Mouse (Mus musculus) intestine, embryonic 15.5 days (tissue): ENCODE results near the gene Agap1. TPM values are rescaled to one million over a fixed set of nuclear protein-coding genes. Genes with fewer than 3 reads are reported as not detected.

ENCODE experiments used
- ATAC-seq: fragments of 200-750 bp; cut with Nextera tagmentation; 2 replicates; pipeline ENCODE4 v1.8.0; 2017; ENCODE audit warnings: moderate TSS enrichment, moderate library complexity
- H3K27ac ChIP-seq: fragments of 300-500 bp; sonication (generic); 2 replicates; pipeline ENCODE4 v1.5.1; 2015; ENCODE audit warnings: mild to moderate bottlenecking, inconsistent platforms
- H3K27me3 ChIP-seq: fragments of 300-500 bp; sonication (generic); replicated peaks from 2 replicates; pipeline ENCODE4 v1.6.1; 2015; ENCODE audit warnings: inconsistent platforms
- H3K36me3 ChIP-seq: fragments of 300-500 bp; sonication (generic); 2 replicates; pipeline ENCODE4 v1.6.1; 2015; ENCODE audit warnings: inconsistent platforms
- H3K4me1 ChIP-seq: fragments of 300-500 bp; sonication (generic); replicated peaks from 2 replicates; pipeline ENCODE4 v1.6.1; 2015; ENCODE audit warnings: inconsistent platforms
- H3K4me2 ChIP-seq: fragments of 300-500 bp; sonication (generic); replicated peaks from 2 replicates; pipeline ENCODE4 v1.6.1; 2015; ENCODE audit warnings: mild to moderate bottlenecking, inconsistent platforms
- H3K4me3 ChIP-seq: fragments of 300-500 bp; sonication (generic); replicated peaks from 2 replicates; pipeline ENCODE4 v1.5.1; 2015; ENCODE audit warnings: inconsistent platforms
- H3K9ac ChIP-seq: fragments of 300-500 bp; sonication (generic); 2 replicates; pipeline ENCODE4 v1.6.1; 2015; ENCODE audit warnings: inconsistent platforms
- H3K9me3 ChIP-seq: fragments of 300-500 bp; sonication (generic); 2 replicates; pipeline ENCODE4 v1.6.1; 2016; ENCODE audit warnings: inconsistent platforms
- WGBS: fragments of 180-500 bp; shearing (Covaris S2); methylation state at CpG from one replicate; pipeline ENCODE4 v1.1.7; 2015; 5-methylcytosine and 5-hydroxymethylcytosine counted together
- polyA plus RNA-seq: library from polyadenylated mRNA; unstranded; fragments of >200 nt; fragmentation: Nextera tagmentation; extraction: Ambion mirVana; gene quantifications from 2 replicates; pipeline ENCODE4 v1.2.1, GENCODE M21; 2015

The Agap1 gene
- polyA plus RNA-seq, 1 experiment from 2014 or later, result 9.4 TPM

- Histone ChIP-seq H3K4me3 (no peak overlapping the region), H3K4me2 (no peak overlapping the region), H3K9me3 (no peaks in the 10 kb centered on the region), H3K4me1 (0 out of 2 replicates have a peak, but pooled peaks cover 19% of the 10 kb centered on the region), H3K27me3 (no peaks in the 10 kb centered on the region), H3K9ac (no peak overlapping the region), H3K27ac (no peak overlapping the region), H3K36me3 (no peaks in the 10 kb centered on the region)
- 70% methylated on average over 6 of the region's 6 CpGs for WGBS
- ATAC-seq, result no peak
These were observed 102.8 kb downstream of the Agap1 start for GRCm38 (mm10) chr1:89557401-89557800.

GRCm38 (mm10) chr1:89558080-89558479 lies 103.5 kb downstream of the Agap1 start:
- ATAC-seq, result no peak
- Histone ChIP-seq H3K4me2 (no peak overlapping the region), H3K27me3 (no peaks in the 10 kb centered on the region), H3K36me3 (no peaks in the 10 kb centered on the region), H3K9ac (no peak overlapping the region), H3K27ac (no peak overlapping the region), H3K4me3 (no peak overlapping the region), H3K9me3 (no peaks in the 10 kb centered on the region), H3K4me1 (0 out of 2 replicates have a peak, but pooled peaks cover 19% of the 10 kb centered on the region)
- WGBS, result 55% methylated on average over 1 of the region's 1 CpGs

- 82% methylated on average over 4 of the region's 4 CpGs for WGBS
- ATAC-seq, result no peak
- no peak overlapping the region for H3K4me3 ChIP-seq
- no peaks in the 10 kb centered on the region for H3K27me3 ChIP-seq
- H3K27ac ChIP-seq, result no peak overlapping the region
- H3K36me3 ChIP-seq, result no peaks in the 10 kb centered on the region
- no peaks in the 10 kb centered on the region for H3K9me3 ChIP-seq
- no peak overlapping the region for H3K4me2 ChIP-seq
- no peak overlapping the region for H3K9ac ChIP-seq
- H3K4me1 ChIP-seq, result peaks cover 13% of the 10 kb centered on the region
These were observed 108.8 kb downstream of the Agap1 start for GRCm38 (mm10) chr1:89563399-89563798.

GRCm38 (mm10) chr1:89566578-89567488 lies 112.2 kb downstream of the Agap1 start:
- Histone ChIP-seq H3K36me3 (no peaks in the 10 kb centered on the region), H3K4me1 (peaks cover 19% of the 10 kb centered on the region), H3K9me3 (no peaks in the 10 kb centered on the region), H3K9ac (no peak overlapping the region), H3K27ac (no peak overlapping the region), H3K27me3 (no peaks in the 10 kb centered on the region), H3K4me2 (no peak overlapping the region), H3K4me3 (no peak overlapping the region)
- ATAC-seq, result peak; percentile 32; the same call in 1 of the 2 replicates
- WGBS, result 29% methylated on average over 9 of the region's 9 CpGs

DNA sequence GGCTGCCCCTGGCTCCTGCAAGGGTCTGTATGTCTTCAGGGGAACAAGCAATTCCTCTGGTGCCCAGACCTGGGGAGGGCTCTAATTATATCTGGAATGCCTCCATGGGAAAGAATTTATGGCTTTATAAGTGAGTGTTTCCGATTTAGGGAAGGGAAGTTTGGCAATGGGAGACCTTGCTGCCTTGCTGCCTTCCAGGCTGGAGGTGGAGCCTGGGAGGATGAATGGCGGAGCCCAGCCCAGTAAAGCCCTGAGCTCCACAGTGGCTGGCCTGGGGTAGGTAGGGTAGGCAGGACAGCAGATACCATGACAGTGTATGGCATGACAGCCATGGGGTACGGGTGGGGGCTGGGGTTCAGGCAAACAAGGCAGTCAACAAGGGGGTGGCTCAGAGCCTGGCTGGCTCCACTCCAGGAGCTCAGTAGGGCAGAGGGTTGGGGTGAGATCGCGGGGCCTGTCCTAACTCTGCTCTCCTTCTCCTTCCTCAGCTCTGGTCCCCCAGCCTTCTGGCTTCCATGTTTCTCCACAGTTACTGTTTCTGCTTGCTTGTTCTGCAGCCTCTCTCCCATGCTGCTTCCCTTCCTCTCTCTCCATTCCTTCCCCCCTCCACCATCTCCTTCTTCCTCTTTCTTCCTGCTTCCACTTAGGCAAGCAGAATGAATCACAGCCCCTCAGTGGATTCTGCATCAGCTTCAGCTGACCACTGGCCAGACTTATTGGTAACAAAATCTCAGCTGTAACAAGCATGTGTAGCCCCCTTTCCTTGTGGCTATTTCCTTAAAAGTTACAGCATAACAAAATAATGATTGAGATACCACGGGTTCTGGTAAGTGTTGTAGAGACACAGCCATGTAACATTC lies 114.2 kb downstream of the Agap1 start:
- Histone ChIP-seq H3K9ac (no peak overlapping the region), H3K9me3 (no peaks in the 10 kb centered on the region), H3K4me2 (no peak overlapping the region), H3K4me1 (peaks cover 19% of the 10 kb centered on the region), H3K36me3 (no peaks in the 10 kb centered on the region), H3K27me3 (no peaks in the 10 kb centered on the region), H3K27ac (no peak overlapping the region), H3K4me3 (no peak overlapping the region)
- ATAC-seq, result no peak
- 43% methylated on average over 6 of the region's 6 CpGs for WGBS

- 0 out of 2 replicates have a peak overlapping the region, but pooled peaks have one; percentile 3 for H3K27ac ChIP-seq
- H3K36me3 ChIP-seq, result no peaks in the 10 kb centered on the region
- H3K27me3 ChIP-seq, result no peaks in the 10 kb centered on the region
- H3K4me1 ChIP-seq, result peaks cover 31% of the 10 kb centered on the region
- H3K4me2 ChIP-seq, result no peak overlapping the region
- WGBS, result 86% methylated on average over 4 of the region's 4 CpGs
- H3K4me3 ChIP-seq, result no peak overlapping the region
- ATAC-seq, result no peak
- H3K9ac ChIP-seq, result no peak overlapping the region
- H3K9me3 ChIP-seq, result no peaks in the 10 kb centered on the region
These were observed 116.1 kb downstream of the Agap1 start for GRCm38 (mm10) chr1:89570522-89571299.

DNA sequence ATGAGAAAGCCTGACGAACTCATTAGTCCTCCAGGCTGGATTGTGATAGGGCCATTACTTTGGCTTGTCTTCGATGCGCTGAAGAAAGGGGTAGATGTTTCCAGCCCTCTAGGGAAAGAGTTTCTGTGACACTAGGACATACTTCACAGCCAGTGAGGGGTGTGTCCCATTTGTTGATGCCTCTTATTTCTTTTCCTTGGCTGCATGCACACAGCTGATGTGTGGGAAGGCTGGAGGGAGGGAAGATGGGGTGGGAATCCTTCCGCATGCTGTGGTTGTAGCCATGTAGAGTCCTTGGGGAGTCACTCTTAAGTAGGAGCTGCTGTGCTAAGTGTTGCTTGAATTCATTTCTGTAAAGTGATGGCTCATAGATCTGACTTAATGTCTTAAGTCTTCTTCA lies 118.9 kb downstream of the Agap1 start:
- H3K4me2 ChIP-seq, result no peak overlapping the region

GRCm38 (mm10) chr1:89574941-89575890 lies 120.6 kb downstream of the Agap1 start:
- WGBS, result 65% methylated on average over 7 of the region's 7 CpGs
- Histone ChIP-seq H3K36me3 (no peaks in the 10 kb centered on the region), H3K27me3 (no peaks in the 10 kb centered on the region), H3K4me3 (no peak overlapping the region), H3K27ac (no peak overlapping the region), H3K9ac (no peak overlapping the region), H3K9me3 (no peaks in the 10 kb centered on the region), H3K4me1 (peaks cover 31% of the 10 kb centered on the region), H3K4me2 (no peak overlapping the region)
- no peak for ATAC-seq

More for the DNA sequence above, 118.9 kb downstream of the Agap1 start:
- H3K4me1 ChIP-seq, result peaks cover 33% of the 10 kb centered on the region
- H3K27ac ChIP-seq, result no peak overlapping the region
- no peak overlapping the region for H3K9ac ChIP-seq
- 89% methylated on average over 4 of the region's 4 CpGs for WGBS
- H3K36me3 ChIP-seq, result no peaks in the 10 kb centered on the region
- no peaks in the 10 kb centered on the region for H3K9me3 ChIP-seq
- no peak for ATAC-seq
- no peak overlapping the region for H3K4me3 ChIP-seq
- H3K27me3 ChIP-seq, result no peaks in the 10 kb centered on the region

GRCm38 (mm10) chr1:89576174-89576890 lies 121.7 kb downstream of the Agap1 start:
- no peak for ATAC-seq
- Histone ChIP-seq H3K27me3 (peaks cover 2% of the 10 kb centered on the region; the same call in 1 of the 2 replicates), H3K9ac (no peak overlapping the region), H3K36me3 (no peaks in the 10 kb centered on the region), H3K4me1 (peaks cover 34% of the 10 kb centered on the region), H3K9me3 (no peaks in the 10 kb centered on the region), H3K4me2 (no peak overlapping the region), H3K27ac (peak overlapping the region; percentile 81), H3K4me3 (no peak overlapping the region)
- WGBS, result 70% methylated on average over 7 of the region's 7 CpGs

GRCm38 (mm10) chr1:89576985-89577384 lies 122.4 kb downstream of the Agap1 start:
- 17% methylated on average over 4 of the region's 4 CpGs for WGBS
- Histone ChIP-seq H3K27ac (peak overlapping the region; percentile 81), H3K4me3 (no peak overlapping the region), H3K9ac (0 out of 2 replicates have a peak overlapping the region, but pooled peaks have one; percentile 23), H3K36me3 (no peaks in the 10 kb centered on the region), H3K4me1 (peaks cover 40% of the 10 kb centered on the region), H3K4me2 (peak overlapping the region; percentile 48), H3K27me3 (peaks cover 8% of the 10 kb centered on the region; the same call in 1 of the 2 replicates), H3K9me3 (no peaks in the 10 kb centered on the region)
- ATAC-seq, result peak; percentile 51
